Mouse (Mus musculus): ENCODE data around the gene Notch1. TPM values are rescaled to one million over a fixed set of nuclear protein-coding genes. Genes with fewer than 3 reads are reported as not detected.

Notch1 gene
- 29.9 and 35.8 TPM in 2 replicates for polyA plus RNA-seq (2014; fragmentation: Nextera tagmentation; extraction: Ambion mirVana)

DNA sequence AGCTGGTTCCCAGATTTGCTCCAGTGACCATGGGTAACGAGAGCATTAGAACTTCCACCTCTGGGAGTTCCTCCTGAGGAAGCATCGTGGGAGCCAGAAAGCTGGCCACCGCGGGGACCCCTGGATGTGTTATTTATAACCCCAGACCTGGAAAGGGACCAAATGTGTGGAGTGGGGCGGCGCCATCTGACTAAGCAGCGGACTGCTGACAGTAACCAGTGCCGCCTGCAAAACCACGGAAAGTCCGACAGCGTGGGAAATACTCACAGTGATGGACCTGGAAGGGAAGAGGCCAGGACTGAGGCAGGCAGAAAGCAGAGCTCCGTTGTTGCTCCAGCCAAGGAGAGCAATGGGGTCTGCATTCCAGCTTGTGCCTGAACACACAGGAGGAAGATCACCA is at the start of gene Notch1:
TSS of gene Notch1 (minus strand) at position 389 of the 400 bp plus-strand sequence.
- peak within 1 kb of the TSS; percentile 25; the same call in 1 of the 2 replicates for H3K4me2 ChIP-seq (ENCODE audit: low read depth, low read length)
- DNase-seq (ENCODE audit: low spot score) (peak; percentile 81), ATAC-seq (ENCODE audit: low read depth) (peak; percentile 82)
- no peak within 1 kb of the TSS for H3K9ac ChIP-seq (ENCODE audit: low read depth, low read length)
- no peak within 1 kb of the TSS for H3K4me3 ChIP-seq (ENCODE audit: low read depth, low read length)
- 24% methylated on average over 12 of the region's 12 CpGs for WGBS
- peak within 1 kb of the TSS; percentile 59 for H3K27ac ChIP-seq (replicated peaks; ENCODE audit: low read depth, low read length)
- peaks cover 17% of the 10 kb centered on the region for H3K4me1 ChIP-seq (ENCODE audit: control insufficient read depth, insufficient read depth, low read length)
- H3K27me3 ChIP-seq (replicated peaks; ENCODE audit: control insufficient read depth, insufficient read depth, low read length), result no peaks in the 10 kb centered on the region
- H3K9me3 ChIP-seq (ENCODE audit: control insufficient read depth, low read length), result peaks cover 4% of the 10 kb centered on the region; the same call in 1 of the 2 replicates
- no peaks in the 10 kb centered on the region for H3K36me3 ChIP-seq (ENCODE audit: control insufficient read depth, insufficient read depth, low read length)

DNA sequence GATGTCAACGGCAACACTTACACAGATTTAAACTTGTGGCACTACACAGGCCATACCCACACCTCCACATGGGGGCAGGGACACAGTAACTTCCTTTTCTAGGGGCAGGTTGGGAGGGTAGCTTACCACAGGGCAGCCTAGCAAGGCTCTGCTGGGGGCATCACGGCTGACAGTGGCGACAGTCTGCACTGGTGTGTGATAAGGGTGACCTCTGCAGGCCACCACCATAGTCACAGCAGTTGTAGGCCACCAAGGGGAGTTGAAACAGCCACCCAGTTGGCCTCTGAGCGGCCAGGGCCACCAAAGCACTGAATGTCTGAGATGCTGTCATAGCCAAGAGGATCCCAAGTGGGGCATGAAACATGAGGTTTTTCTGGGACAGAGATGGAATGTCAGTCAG is 49.8 kb upstream of the Notch1 start:
- Histone ChIP-seq H3K4me3 (ENCODE audit: low read depth, low read length) (no peak overlapping the region), H3K27ac (replicated peaks; ENCODE audit: low read depth, low read length) (no peak overlapping the region), H3K9me3 (ENCODE audit: control insufficient read depth, low read length) (no peaks in the 10 kb centered on the region), H3K4me2 (ENCODE audit: low read depth, low read length) (no peak overlapping the region), H3K4me1 (ENCODE audit: control insufficient read depth, insufficient read depth, low read length) (no peaks in the 10 kb centered on the region), H3K9ac (ENCODE audit: low read depth, low read length) (no peak overlapping the region), H3K27me3 (replicated peaks; ENCODE audit: control insufficient read depth, insufficient read depth, low read length) (no peaks in the 10 kb centered on the region), H3K36me3 (ENCODE audit: control insufficient read depth, insufficient read depth, low read length) (no peaks in the 10 kb centered on the region)
- WGBS, result 23% methylated on average over 4 of the region's 4 CpGs
- DNase-seq (ENCODE audit: low spot score) (peak; percentile 49), ATAC-seq (ENCODE audit: low read depth) (peak; percentile 70)

DNA sequence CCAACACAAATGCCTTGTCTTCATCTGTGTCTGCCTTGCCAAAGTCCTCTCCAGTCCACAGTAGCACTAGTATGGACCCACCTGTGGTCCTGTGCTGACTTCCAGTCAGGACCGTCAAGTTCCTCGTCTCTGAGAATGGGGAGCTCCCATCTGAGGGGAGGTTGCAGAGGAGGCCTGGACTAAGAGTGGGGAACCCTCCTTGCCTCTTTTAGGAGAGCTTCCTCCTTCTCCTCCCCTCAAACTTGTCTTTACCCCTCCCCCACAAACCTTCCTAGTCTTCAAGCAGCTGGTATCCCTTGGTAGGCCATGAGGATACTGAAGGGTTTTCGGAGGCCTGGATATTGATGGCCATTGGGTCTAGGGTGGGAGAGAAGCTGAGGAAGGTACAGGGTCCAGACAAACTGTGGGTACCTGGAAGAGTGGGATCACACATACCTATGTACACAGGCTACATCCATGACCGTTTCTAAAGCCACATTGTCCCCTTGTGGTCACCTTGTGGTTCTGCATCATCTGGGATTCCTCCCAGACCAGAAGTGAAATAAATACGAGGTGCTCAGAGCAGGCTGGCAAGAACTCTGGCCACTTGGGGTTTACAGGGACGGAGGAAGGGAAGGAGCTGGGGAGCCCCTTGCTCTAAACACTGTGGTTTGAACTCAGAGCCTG is 45.0 kb upstream of the Notch1 start:
- ATAC-seq (ENCODE audit: low read depth) (peak; percentile 79), DNase-seq (ENCODE audit: low spot score) (peak; percentile 83)
- no peaks in the 10 kb centered on the region for H3K4me1 ChIP-seq (ENCODE audit: control insufficient read depth, insufficient read depth, low read length)
- H3K27ac ChIP-seq (replicated peaks; ENCODE audit: low read depth, low read length), result no peak overlapping the region
- no peak overlapping the region for H3K4me2 ChIP-seq (ENCODE audit: low read depth, low read length)
- H3K27me3 ChIP-seq (replicated peaks; ENCODE audit: control insufficient read depth, insufficient read depth, low read length), result no peaks in the 10 kb centered on the region
- no peaks in the 10 kb centered on the region for H3K36me3 ChIP-seq (ENCODE audit: control insufficient read depth, insufficient read depth, low read length)
- 37% methylated on average over 6 of the region's 6 CpGs for WGBS
- no peak overlapping the region for H3K9ac ChIP-seq (ENCODE audit: low read depth, low read length)
- no peak overlapping the region for H3K4me3 ChIP-seq (ENCODE audit: low read depth, low read length)
- no peaks in the 10 kb centered on the region for H3K9me3 ChIP-seq (ENCODE audit: control insufficient read depth, low read length)

DNA sequence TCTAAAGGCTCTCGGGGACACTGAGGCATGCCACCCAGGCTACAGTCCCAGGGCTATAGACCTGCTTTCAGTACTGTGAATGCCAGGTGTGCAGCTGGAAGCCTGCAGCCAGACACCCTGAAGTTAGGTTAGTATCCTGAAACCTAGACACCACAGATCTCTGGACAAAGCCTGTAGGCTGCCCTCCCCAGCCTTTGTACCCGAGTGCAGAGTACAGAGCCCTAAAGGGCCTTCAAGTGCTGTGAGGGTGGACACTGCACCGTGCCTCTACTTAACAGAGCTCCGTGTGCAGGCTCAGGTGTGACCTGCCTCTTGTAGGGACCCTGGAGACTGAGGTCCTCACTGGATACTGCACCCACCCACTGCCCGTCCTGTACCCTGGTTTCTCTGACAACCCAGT is 44.0 kb upstream of the Notch1 start:
- Histone ChIP-seq H3K4me3 (ENCODE audit: low read depth, low read length) (no peak overlapping the region), H3K27me3 (replicated peaks; ENCODE audit: control insufficient read depth, insufficient read depth, low read length) (no peaks in the 10 kb centered on the region), H3K36me3 (ENCODE audit: control insufficient read depth, insufficient read depth, low read length) (no peaks in the 10 kb centered on the region), H3K9me3 (ENCODE audit: control insufficient read depth, low read length) (no peaks in the 10 kb centered on the region), H3K9ac (ENCODE audit: low read depth, low read length) (no peak overlapping the region), H3K27ac (replicated peaks; ENCODE audit: low read depth, low read length) (no peak overlapping the region), H3K4me1 (ENCODE audit: control insufficient read depth, insufficient read depth, low read length) (no peaks in the 10 kb centered on the region), H3K4me2 (ENCODE audit: low read depth, low read length) (no peak overlapping the region)
- 85% methylated on average over 4 of the region's 5 CpGs for WGBS
- DNase-seq (ENCODE audit: low spot score) (no peak), ATAC-seq (ENCODE audit: low read depth) (no peak)

DNA sequence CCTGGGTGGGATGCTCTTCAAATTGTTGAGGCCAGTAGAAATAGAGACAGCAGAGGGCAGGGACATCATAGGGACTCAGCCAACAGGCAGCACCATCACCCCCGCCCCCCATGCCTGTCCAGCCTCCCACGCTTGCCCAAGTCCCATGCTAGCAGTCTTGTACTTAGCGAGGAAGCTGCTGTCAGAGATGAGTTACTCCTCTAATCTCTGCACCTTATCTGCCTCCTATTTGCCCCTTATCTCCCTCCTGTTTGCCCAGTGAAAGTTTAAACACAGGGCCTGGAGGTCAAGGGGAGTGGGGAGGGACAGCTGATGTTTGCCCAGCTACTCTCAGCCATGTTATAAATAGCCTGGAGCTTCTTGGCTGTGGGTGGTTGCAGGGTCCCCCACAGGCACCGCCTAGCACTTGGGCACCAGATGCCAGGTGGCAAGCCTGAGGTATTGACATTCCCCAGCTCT is 40.1 kb upstream of the Notch1 start:
- ATAC-seq (ENCODE audit: low read depth), result no peak
- H3K4me1 ChIP-seq (ENCODE audit: control insufficient read depth, insufficient read depth, low read length), result no peaks in the 10 kb centered on the region
- H3K9me3 ChIP-seq (ENCODE audit: control insufficient read depth, low read length), result no peaks in the 10 kb centered on the region
- no peak overlapping the region for H3K27ac ChIP-seq (replicated peaks; ENCODE audit: low read depth, low read length)
- no peaks in the 10 kb centered on the region for H3K27me3 ChIP-seq (replicated peaks; ENCODE audit: control insufficient read depth, insufficient read depth, low read length)
- H3K4me2 ChIP-seq (ENCODE audit: low read depth, low read length), result no peak overlapping the region
- no peak for DNase-seq (ENCODE audit: low spot score)
- no peaks in the 10 kb centered on the region for H3K36me3 ChIP-seq (ENCODE audit: control insufficient read depth, insufficient read depth, low read length)
- no peak overlapping the region for H3K9ac ChIP-seq (ENCODE audit: low read depth, low read length)
- H3K4me3 ChIP-seq (ENCODE audit: low read depth, low read length), result no peak overlapping the region
- 63% methylated on average over 4 of the region's 4 CpGs for WGBS

DNA sequence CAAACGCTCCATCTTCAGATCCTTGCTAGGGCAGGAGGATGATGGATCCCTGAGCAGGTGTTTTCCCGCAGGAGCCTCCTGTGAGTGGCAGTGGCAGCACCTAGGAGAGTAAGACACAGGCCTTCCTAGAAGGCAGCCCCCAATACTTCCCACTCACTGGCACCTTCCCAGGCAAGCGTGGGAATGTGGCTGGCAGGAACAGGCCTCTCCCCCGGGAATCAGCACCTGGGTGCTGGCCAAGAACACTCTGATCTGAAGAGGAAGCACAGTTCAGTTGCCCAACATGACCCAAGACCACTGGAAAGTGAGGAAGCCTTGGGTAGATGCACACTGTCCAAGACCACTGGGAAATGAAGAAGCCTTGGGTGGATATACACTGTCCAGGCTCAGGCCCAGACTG is 38.6 kb upstream of the Notch1 start:
- no peak overlapping the region for H3K4me2 ChIP-seq (ENCODE audit: low read depth, low read length)
- no peaks in the 10 kb centered on the region for H3K9me3 ChIP-seq (ENCODE audit: control insufficient read depth, low read length)
- no peak for ATAC-seq (ENCODE audit: low read depth)
- no peak overlapping the region for H3K4me3 ChIP-seq (ENCODE audit: low read depth, low read length)
- peaks cover 8% of the 10 kb centered on the region for H3K4me1 ChIP-seq (ENCODE audit: control insufficient read depth, insufficient read depth, low read length)
- no peak for DNase-seq (ENCODE audit: low spot score)
- no peak overlapping the region for H3K9ac ChIP-seq (ENCODE audit: low read depth, low read length)
- no peak overlapping the region for H3K27ac ChIP-seq (replicated peaks; ENCODE audit: low read depth, low read length)
- H3K36me3 ChIP-seq (ENCODE audit: control insufficient read depth, insufficient read depth, low read length), result no peaks in the 10 kb centered on the region
- 66% methylated on average over 4 of the region's 4 CpGs for WGBS
- H3K27me3 ChIP-seq (replicated peaks; ENCODE audit: control insufficient read depth, insufficient read depth, low read length), result no peaks in the 10 kb centered on the region

DNA sequence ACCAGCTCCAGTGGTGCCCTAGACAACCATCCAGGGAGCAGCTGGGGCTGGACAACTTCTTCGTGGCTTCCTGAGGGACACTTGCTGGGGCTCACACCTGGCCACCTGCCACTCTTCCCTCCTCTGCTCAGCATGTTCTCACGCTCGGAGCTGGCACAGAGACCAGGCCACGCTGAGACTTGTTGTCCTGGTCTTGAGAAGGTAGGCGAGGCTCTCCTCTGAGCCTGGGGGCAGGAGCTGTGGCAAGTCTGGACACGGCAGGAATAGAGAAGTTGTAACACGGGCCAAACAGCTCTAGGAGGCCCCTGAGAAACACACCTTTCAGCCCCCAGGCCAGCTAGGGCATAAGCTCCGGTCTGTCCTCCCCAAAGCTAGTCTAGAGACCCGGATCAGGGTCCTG is 37.4 kb upstream of the Notch1 start:
- H3K9me3 ChIP-seq (ENCODE audit: control insufficient read depth, low read length), result no peaks in the 10 kb centered on the region
- H3K4me2 ChIP-seq (ENCODE audit: low read depth, low read length), result no peak overlapping the region
- DNase-seq (ENCODE audit: low spot score), result peak; percentile 75
- no peak overlapping the region for H3K9ac ChIP-seq (ENCODE audit: low read depth, low read length)
- no peaks in the 10 kb centered on the region for H3K27me3 ChIP-seq (replicated peaks; ENCODE audit: control insufficient read depth, insufficient read depth, low read length)
- H3K4me3 ChIP-seq (ENCODE audit: low read depth, low read length), result no peak overlapping the region
- ATAC-seq (ENCODE audit: low read depth), result no peak
- peaks cover 8% of the 10 kb centered on the region for H3K4me1 ChIP-seq (ENCODE audit: control insufficient read depth, insufficient read depth, low read length)
- H3K36me3 ChIP-seq (ENCODE audit: control insufficient read depth, insufficient read depth, low read length), result no peaks in the 10 kb centered on the region
- H3K27ac ChIP-seq (replicated peaks; ENCODE audit: low read depth, low read length), result no peak overlapping the region; the same call in 1 of the 2 replicates
- WGBS, result 66% methylated on average over 8 of the region's 9 CpGs

DNA sequence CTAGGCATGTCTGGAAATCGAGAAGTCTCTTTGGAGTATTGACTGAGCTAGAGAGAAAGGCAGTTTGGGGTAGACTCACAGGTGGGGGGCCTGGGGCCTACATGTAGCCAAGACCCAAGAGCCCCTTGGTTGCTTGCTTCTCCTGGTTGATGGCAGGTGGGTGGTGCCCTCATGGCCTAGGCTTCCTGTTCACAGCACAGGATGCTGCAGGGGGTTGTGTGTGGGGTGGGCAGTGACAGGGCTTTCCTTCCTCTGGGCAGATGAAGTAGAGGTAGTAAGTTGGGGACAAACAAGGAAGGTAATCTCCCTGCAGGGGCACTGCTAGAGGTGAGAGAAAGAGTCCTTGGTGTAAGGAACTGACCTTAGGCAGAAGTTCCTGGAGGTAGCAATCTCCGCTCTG is 35.6 kb upstream of the Notch1 start:
- ATAC-seq (ENCODE audit: low read depth) (no peak), DNase-seq (ENCODE audit: low spot score) (no peak)
- no peak overlapping the region; the same call in 1 of the 2 replicates for H3K27ac ChIP-seq (replicated peaks; ENCODE audit: low read depth, low read length)
- no peak overlapping the region for H3K4me2 ChIP-seq (ENCODE audit: low read depth, low read length)
- H3K27me3 ChIP-seq (replicated peaks; ENCODE audit: control insufficient read depth, insufficient read depth, low read length), result no peaks in the 10 kb centered on the region
- 72% methylated on average over 2 of the region's 2 CpGs for WGBS
- no peak overlapping the region for H3K4me3 ChIP-seq (ENCODE audit: low read depth, low read length)
- peaks cover 8% of the 10 kb centered on the region for H3K4me1 ChIP-seq (ENCODE audit: control insufficient read depth, insufficient read depth, low read length)
- no peaks in the 10 kb centered on the region for H3K9me3 ChIP-seq (ENCODE audit: control insufficient read depth, low read length)
- H3K36me3 ChIP-seq (ENCODE audit: control insufficient read depth, insufficient read depth, low read length), result no peaks in the 10 kb centered on the region
- no peak overlapping the region for H3K9ac ChIP-seq (ENCODE audit: low read depth, low read length)

DNA sequence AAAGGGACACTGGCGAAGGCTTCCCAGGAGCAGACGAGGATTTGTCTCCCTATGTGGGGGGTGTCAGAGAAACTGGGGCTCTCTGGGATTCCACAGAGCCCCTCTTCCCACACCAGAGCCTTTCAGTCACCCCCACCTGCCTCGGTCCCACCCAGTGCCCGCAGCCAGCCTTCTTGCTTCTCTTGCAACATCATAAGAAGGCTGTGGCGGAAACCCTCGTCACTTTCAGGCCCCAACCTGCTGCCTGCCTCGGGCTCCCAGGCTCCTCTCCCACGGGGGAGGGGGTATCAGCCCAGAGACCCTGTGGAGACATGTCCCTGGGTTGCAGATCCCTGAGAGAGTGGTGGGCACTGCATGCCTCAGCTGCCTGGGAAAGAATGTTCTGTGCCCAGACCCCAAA is 35.0 kb upstream of the Notch1 start:
- Histone ChIP-seq H3K4me1 (ENCODE audit: control insufficient read depth, insufficient read depth, low read length) (peaks cover 8% of the 10 kb centered on the region), H3K4me3 (ENCODE audit: low read depth, low read length) (no peak overlapping the region), H3K4me2 (ENCODE audit: low read depth, low read length) (no peak overlapping the region), H3K27me3 (replicated peaks; ENCODE audit: control insufficient read depth, insufficient read depth, low read length) (no peaks in the 10 kb centered on the region), H3K9me3 (ENCODE audit: control insufficient read depth, low read length) (no peaks in the 10 kb centered on the region), H3K27ac (replicated peaks; ENCODE audit: low read depth, low read length) (peak overlapping the region; percentile 52; the same call in 1 of the 2 replicates), H3K36me3 (ENCODE audit: control insufficient read depth, insufficient read depth, low read length) (no peaks in the 10 kb centered on the region), H3K9ac (ENCODE audit: low read depth, low read length) (no peak overlapping the region)
- WGBS, result 61% methylated on average over 7 of the region's 8 CpGs
- DNase-seq (ENCODE audit: low spot score), result no peak
- ATAC-seq (ENCODE audit: low read depth), result 0 out of 2 replicates have a peak, but pooled peaks have one; percentile 16
